Mouse (Mus musculus) gonadal fat pad, adult 2 months (tissue): ENCODE results near the gene Capn8. TPM values are rescaled to one million over a fixed set of nuclear protein-coding genes. Genes with fewer than 3 reads are reported as not detected.

Experiments
- DNase-seq: peaks from one replicate; pipeline ENCODE4 v3.0.0-alpha.2; 2012; ENCODE audit warnings: low read depth
- polyA plus RNA-seq: library from polyadenylated mRNA; depleted of rRNA; stranded (reverse); fragments of >200 nt; gene quantifications from 2 replicates; pipeline ENCODE4 v1.2.3, GENCODE M21; 2012; rRNA removed

Gene Capn8
- polyA plus RNA-seq, result 1.6 and 1.8 TPM in 2 replicates

GRCm38 (mm10) chr1:182564408-182565120, at the start of gene Capn8:
TSS of gene Capn8 (plus strand) at chr1:182565007.
- no peak for DNase-seq

GRCm38 (mm10) chr1:182516758-182517676, 47.8 kb upstream of the Capn8 start, which contains the start of gene Capn2:
TSS of gene Capn2 (minus strand) at chr1:182517608.
- DNase-seq, result no peak

GRCm38 (mm10) chr1:182517677-182518011, 47.2 kb upstream of the Capn8 start:
- DNase-seq, result no peak

- no peak for DNase-seq
Measured at GRCm38 (mm10) chr1:182518143-182518680, 46.6 kb upstream of the Capn8 start.

- no peak for DNase-seq
Measured at GRCm38 (mm10) chr1:182518811-182519210, 46.0 kb upstream of the Capn8 start.

GRCm38 (mm10) chr1:182519341-182519740, 45.5 kb upstream of the Capn8 start:
- DNase-seq, result no peak

GRCm38 (mm10) chr1:182520091-182520937, 44.5 kb upstream of the Capn8 start:
- no peak for DNase-seq

GRCm38 (mm10) chr1:182520938-182521500, 43.8 kb upstream of the Capn8 start:
- no peak for DNase-seq

GRCm38 (mm10) chr1:182522961-182523360, 41.8 kb upstream of the Capn8 start:
- no peak for DNase-seq

- DNase-seq, result no peak
Measured at GRCm38 (mm10) chr1:182523692-182524091, 41.1 kb upstream of the Capn8 start.

- DNase-seq, result no peak
Measured at GRCm38 (mm10) chr1:182525601-182526000, 39.2 kb upstream of the Capn8 start.

GRCm38 (mm10) chr1:182527261-182527766, 37.5 kb upstream of the Capn8 start:
- DNase-seq, result no peak

GRCm38 (mm10) chr1:182527921-182528858, 36.6 kb upstream of the Capn8 start:
- no peak for DNase-seq

GRCm38 (mm10) chr1:182533583-182533982, 31.2 kb upstream of the Capn8 start:
- DNase-seq, result no peak

GRCm38 (mm10) chr1:182535080-182535481, 29.7 kb upstream of the Capn8 start:
- DNase-seq, result no peak

GRCm38 (mm10) chr1:182539023-182539940, 25.5 kb upstream of the Capn8 start:
- DNase-seq, result no peak

- no peak for DNase-seq
Measured at GRCm38 (mm10) chr1:182542110-182542509, 22.7 kb upstream of the Capn8 start.

GRCm38 (mm10) chr1:182543136-182543535, 21.7 kb upstream of the Capn8 start:
- DNase-seq, result no peak

- DNase-seq, result no peak
Measured at GRCm38 (mm10) chr1:182543906-182544305, 20.9 kb upstream of the Capn8 start.
